Mouse (Mus musculus) embryo, embryonic 10 days (tissue): Measurements from ENCODE around the gene Hbb-bt.
"Not testable (repeated sequence)": the region's sequence is repeated elsewhere in the genome, so short reads cannot be mapped to it uniquely, and the experiment has no call there.

Source experiments
- DNase-seq: peaks from one replicate; pipeline ENCODE4 v3.0.0-alpha.2; 2015; ENCODE audit warnings: low spot score

Gene Hbb-bt

DNA sequence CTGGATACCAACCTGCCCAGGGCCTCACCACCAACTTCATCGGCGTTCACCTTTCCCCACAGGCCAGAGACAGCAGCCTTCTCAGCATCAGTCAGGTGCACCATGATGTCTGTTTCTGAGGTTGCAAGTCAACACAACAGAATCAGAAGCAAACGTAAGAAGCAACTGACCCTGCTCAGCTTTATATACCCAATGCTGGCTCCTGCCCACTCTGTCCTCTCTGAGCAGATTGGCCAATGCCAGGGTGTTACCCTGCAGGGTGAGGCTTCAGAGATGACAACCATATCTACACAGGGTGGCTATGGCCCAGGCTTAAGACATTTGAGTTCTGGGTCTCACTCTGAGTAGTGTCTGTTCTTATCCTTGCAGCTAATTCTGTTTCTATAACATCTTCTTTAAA lies at the start of gene Hbb-bt:
Gene Hbb-bt (minus strand): TSS at position 231 of the 400 bp plus-strand sequence.
- DNase-seq: no peak

DNA sequence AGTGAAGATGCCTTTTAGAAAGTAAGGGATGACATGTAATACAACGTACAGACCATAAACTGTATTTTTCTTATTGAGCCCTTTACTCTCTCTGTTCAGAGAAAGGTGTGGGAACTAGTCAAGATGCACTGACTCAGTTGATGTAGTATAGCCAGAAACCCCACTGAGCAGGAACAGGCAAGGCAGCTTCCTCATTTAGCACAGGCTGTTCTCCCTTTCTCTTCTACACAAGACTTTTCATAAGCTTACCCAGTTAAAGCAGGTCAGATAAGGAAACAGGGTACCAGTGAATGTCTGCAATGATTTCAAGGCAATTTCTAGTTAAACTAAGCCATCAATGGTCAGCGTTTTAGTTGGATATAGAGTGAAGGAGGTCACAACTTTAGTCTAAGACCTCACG lies 47.7 kb upstream of the Hbb-bt start:
- DNase-seq: no peak

DNA sequence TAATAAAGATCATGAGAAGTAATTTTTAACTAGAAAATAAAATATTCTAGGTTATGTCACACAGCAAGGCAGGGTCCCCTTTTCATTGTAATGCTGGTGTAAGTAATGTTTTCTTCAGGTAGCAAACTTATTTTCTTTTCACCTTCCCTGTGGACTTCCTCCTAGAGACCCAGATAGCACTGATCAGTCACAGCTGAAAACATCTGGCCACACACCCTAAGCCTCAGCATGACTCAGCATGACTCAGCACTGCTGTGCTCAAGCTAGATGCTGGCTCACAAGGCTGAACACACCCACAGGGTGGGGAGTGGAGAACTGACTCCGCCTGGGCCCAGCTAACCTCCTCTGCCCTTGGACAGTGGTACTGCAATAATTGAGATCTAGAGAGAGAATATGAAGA lies 47.1 kb upstream of the Hbb-bt start:
- peak; percentile 72 for DNase-seq

DNA sequence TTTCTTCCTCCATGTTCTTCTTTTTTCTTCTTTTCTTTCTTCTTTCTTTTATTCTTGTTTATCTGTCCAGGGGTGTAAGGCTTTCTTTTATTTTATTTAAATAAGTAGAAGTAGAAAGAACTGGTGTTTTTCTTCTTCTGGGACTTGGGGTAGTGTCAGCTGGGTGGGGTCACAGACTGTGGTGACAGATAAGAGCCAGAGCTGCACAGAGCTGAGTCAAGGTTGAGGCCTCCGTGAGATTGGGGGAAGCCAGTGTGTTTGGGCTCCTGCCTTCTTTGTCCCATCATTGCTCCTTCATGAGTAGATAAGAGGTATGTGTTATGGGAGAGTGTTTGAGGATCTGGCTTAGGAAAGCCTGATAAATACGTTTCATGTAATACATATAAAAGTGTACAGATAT lies 45.3 kb upstream of the Hbb-bt start:
- no peak for DNase-seq

DNA sequence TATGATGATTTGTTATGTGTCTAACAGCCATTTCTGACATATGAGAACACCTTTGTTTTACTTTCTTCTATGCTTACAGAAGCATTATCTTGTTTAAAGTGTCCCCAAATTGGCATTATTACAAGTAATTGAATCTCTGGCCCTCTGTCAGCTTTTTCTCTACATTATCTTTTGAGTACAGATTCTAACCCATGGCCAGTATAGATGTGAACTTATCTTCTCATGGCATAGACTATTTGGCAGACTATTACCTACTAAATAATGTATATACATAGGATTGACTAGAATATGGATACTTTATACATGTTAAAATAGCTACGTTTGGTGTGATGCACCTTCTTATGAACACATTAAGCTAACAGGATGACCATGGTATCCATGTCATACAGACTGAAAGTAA lies 40.9 kb upstream of the Hbb-bt start:
- DNase-seq: no peak

DNA sequence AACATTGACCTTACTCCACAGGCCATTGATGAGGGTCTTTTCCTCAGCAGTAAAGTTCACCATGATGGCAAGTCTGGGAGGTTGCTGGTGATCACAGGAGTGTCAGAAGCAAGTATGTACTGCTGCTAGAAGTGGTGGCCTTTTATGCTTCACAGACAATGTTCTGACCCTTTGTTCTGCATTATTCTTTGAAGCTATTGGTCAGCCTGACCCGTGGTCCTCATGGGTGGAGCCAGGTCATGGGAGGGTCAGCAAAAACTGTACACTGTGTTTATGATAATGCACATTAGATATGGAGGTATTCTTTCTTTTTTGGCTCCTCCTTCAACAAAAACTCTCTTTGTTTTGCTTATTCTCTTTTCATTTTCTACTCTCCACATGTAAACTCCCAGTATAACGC lies 39.3 kb upstream of the Hbb-bt start, which contains the start of gene Hbb-y:
Gene Hbb-y (minus strand): TSS at position 127 of the 400 bp plus-strand sequence.
- DNase-seq: peak; percentile 36

DNA sequence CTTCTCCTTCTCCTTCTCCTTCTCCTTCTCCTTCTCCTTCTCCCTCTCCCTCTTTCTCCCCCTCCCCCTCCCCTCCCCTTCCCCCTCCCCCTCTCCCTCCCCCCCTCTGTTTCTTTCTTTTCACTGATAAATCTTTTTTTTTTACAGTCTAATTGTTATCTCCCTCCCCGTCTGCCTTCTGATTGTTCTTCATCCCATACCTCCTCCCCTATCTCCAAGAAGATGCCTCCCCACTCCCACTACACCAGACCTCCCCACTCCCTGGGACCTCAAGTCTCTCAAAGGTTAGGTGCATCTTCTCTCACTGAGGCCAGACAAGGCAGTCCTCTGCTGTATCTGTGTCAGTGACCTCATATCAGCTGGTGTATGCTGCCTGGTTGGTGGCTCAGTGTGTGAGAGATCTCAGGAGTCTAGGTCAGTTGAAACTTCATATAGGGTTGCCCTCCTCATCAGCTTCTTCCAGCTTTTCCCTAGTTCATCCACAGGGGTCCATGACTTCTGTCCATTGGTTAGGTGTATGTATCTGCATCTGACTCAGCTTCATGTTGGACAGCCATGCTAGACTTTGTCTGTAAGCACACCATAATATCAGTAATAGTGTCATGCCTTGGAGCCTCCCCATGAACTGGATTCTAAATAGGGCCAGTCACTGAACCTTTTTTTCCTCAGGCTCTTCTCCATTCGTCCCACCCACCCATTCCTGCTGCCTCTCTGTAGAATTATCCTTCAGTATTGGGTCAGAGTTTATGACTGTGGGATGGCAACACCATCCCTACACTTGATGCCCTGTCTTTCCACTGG lies 30.9 kb upstream of the Hbb-bt start:
- DNase-seq: no peak

DNA sequence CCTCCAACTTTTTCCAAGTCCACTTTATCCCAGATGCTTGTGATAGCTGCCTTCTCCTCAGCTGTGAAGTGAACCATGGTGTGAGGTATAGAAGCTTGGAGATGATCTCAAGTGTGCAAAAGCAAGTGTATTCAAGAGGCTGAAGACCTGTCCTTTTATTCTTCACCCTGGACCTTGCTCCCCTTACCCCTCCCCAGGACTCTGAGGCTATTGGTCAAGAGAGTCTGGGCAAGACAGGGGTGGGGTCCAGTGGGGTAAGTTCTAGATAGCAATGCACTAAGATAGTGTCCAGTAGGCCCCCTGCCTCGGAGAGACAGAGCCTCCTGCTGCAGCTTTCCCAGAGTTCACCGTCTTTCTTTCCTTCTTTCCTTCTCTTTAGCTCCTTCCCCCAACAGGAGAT lies 29.2 kb upstream of the Hbb-bt start, which contains the start of gene Hbb-bh1:
Gene Hbb-bh1 (minus strand): TSS at position 131 of the 400 bp plus-strand sequence.
- no peak for DNase-seq

DNA sequence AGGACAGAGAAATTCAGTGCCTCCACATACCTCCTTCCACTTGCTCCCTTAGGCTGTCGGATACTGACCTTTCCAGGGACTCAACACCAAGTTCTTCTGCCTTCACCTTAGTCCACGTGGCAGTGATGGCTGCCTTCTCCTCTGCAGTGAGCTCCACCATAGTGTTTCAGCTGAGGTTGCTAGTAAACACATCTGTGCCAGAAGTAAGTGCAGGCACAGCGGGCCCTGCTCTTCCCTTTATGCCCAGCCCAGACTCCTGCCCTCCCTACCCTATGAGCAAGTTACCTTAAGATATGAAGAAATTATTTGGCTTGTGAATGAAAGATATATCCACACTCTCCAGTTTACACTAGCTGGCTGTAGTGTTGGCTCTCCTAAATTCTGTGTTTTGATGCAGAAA lies 26.5 kb upstream of the Hbb-bt start, which contains the start of gene Hbb-bh2:
Gene Hbb-bh2 (minus strand): TSS at position 253 of the 400 bp plus-strand sequence.
- DNase-seq: no peak

DNA sequence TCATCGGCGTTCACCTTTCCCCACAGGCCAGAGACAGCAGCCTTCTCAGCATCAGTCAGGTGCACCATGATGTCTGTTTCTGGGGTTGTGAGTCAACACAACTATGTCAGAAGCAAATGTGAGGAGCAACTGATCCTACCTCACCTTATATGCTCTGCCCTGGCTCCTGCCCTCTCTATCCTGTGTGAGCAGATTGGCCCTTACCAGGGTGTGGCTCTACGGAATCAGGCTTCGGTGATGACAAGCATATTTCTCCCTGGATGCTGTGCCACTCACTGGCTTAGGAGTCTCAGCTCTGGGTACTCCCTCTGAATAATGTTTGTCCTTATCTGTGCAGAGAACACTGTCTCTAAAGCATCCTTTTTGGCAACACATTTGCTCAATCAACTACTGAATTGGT lies 14.0 kb upstream of the Hbb-bt start, which contains the start of gene Hbb-bs:
Gene Hbb-bs (minus strand): TSS at position 289 of the 400 bp plus-strand sequence.
- DNase-seq: no peak

DNA sequence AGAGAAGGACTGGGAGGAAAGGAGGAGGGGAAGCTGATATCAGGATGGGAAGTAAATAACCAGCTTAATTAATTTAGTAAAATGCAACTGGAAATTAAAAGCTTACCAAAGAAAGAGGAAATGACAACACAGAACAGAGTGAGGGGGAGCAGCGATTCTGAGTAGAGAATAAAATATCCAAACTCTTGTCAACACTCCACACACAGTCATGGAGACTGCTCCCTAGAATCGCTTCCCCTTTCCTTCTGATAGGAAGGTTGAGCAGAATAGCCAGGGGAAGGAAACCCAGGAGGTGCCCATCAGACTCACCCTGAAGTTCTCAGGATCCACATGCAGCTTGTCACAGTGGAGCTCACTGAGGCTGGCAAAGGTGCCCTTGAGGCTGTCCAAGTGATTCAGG lies 13.3 kb upstream of the Hbb-bt start:
- DNase-seq: not testable (repeated sequence)

DNA sequence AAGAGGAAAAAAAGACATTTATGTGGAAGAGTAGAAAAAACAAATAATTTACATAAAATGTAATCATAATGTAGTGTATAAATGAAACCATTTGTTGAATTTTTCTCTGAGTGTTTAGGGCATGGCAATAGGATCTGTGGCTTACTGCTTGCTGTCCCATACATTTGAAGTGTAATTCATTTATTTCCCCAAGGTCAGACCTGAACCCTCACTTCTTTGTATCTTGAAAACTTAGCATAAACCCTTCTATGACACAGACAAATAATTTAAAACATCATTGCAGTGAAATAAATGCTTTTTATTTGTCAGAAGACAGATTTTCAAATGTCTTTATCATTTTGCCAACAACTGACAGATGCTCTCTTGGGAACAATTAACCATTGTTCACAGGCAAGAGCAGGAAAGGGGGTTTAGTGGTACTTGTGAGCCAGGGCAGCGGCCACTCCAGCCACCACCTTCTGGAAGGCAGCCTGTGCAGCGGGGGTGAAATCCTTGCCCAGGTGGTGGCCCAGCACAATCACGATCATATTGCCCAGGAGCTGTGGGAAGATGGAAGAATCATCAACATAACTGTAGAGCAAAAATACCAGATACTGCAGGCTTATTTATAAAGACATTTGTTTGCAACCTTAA lies 12.6 kb upstream of the Hbb-bt start:
- no peak for DNase-seq

DNA sequence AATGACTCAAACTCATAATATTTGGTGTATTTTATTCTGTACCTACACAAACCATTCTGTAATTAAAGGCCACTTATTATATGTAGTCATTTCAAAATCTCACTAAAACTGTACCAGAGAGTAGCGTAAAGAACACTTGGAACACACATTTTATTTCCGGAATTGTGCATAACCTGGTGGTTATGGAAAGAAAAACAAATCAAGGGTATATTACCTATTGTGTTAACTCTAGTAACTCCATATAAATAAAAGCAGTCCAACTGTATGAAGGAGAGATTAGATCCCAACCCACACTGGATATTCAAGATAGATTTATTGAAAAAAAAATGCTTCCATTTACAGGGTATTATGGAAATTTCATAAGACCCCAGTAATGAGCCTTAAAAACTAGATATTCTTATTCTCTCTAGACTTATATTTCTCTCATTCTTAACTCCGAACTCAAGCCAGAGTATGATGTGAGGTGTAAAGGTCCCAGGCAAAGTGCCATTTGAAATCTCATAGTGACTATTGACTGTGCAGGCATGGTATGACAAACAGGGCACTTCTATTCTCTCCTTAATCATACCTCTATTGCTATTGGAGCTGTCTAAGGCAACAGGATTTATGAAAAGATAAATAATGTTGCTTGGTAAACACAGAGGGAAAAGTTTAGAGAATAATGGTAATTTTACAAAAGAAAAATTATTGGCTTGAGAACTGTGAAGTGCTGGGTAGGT lies 11.9 kb upstream of the Hbb-bt start:
- no peak for DNase-seq

DNA sequence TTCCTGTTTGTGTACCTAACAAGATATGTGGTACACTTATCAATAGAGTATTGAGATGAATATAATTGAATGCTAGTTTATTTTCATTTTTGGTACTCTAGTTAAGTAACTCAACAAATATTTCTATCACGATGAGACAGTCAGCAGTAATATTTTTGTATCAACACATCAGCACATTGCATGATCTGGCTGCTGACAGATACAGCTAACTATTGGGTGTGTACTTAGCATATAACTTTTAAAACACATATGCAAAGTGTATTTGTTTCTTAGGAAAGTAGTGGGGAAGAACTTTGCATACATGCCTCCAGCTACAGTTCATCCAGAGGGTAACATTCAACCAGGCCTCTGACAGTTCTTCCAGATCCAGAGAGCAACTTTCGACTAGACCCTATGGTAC lies 10.8 kb upstream of the Hbb-bt start:
- DNase-seq: no peak

DNA sequence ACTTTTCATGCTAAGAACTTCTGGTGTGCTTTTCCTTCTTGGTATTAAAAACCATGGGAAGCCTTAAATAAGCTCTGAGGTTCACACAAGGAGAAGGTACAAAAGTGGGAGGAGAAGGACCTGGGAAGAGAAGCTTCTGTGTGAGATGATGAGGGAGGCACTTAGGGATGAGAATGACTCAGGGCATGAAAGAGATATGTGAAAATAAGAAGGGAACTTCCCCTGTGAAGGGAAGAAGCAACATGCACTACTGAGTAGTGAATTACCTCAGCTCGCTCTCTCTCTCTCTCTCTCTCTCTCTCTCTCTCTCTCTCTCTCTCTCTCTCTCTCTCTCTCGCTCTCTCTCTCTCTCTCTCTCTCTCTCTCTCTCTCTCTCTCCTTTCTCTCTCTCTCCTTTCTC lies 1.3 kb upstream of the Hbb-bt start:
- DNase-seq: not testable (repeated sequence)

DNA sequence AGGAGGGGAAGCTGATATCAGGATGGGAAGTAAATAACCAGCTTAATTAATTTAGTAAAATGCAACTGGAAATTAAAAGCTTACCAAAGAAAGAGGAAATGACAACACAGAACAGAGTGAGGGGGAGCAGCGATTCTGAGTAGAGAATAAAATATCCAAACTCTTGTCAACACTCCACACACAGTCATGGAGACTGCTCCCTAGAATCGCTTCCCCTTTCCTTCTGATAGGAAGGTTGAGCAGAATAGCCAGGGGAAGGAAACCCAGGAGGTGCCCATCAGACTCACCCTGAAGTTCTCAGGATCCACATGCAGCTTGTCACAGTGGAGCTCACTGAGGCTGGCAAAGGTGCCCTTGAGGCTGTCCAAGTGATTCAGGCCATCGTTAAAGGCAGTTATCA lies 644 bp downstream of the Hbb-bt start:
- not testable (repeated sequence) for DNase-seq

DNA sequence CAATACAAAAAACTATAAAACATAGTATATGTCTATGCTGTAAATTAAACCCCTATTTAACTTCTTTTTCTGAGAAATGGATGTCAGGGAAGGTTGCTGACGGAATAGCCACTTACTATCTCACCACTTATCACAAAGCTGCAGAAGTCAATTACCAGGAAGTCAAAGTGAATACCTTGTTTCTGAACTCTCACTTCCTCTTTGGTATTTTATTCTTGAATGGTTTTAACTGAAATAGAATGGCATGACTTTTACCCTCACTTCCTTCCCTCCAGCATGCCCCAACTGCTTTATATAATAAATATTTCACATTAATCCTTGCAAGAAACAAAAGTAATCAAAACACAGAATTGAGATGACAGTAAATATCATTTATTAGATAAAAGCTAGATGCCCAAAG lies 1.6 kb downstream of the Hbb-bt start:
- DNase-seq: no peak

DNA sequence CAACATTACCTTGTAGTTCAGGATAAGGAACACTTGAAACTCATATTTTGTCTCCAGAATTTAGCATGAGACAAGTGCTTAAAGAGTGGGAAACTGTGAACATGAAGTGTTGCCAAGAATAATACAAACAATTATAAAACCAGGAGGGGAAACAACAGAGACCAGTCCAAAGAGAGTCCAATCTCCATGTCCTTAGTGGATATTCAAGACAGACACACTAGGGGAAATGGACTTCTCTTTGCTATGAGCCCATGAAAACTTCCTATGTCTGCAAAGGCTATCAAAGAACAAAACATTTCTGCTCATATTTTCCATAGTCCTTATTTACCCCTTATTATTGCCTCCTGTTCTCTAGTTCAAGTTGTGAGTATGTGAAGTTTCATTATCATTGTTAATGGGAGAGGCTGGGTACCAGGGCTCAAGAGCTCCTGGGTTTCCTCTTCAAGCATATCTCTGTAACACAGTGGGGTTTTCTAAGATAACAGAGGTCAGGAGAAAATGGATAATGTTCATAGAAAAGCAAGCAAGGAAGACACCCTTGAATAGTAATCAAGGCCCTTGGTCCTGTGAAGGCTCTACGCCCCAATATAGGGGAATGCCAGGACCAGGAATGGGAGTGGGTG lies 2.5 kb downstream of the Hbb-bt start:
- DNase-seq: no peak

DNA sequence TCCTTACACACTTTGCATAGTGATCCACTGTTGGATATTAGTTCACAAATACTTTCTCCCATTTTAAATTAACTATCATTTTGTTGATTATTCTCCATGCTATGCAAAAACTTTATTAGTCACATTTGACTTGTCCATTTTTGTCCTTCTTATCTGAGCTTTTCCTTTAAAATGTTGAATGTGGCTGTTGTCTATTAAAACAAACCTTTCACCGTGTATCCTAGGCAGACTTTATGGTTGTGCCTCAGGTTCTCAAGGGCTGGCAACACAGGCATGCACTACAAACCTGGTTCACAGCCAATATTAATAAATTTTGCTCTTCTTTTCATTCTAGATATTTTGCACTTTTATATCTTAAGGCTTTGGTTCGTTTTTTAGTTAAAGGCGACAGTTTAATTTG lies 3.0 kb downstream of the Hbb-bt start:
- no peak for DNase-seq

DNA sequence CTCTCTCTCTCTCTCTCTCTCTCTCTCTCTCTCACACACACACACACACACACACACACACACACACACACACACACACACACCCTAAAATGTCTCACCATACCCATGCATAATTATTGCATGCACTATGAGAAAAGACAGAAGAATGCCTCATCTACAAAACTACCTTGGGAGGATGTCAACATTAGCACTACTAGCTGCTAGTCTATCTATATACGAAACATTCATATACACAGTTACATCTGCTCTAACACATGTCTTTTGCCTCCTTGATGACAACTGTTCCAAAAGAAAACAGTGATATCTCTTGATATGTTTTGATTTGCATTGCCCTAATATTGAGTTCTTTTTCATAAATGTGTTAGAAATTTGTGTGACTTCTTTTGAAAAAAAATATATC lies 3.5 kb downstream of the Hbb-bt start:
- no peak for DNase-seq

DNA sequence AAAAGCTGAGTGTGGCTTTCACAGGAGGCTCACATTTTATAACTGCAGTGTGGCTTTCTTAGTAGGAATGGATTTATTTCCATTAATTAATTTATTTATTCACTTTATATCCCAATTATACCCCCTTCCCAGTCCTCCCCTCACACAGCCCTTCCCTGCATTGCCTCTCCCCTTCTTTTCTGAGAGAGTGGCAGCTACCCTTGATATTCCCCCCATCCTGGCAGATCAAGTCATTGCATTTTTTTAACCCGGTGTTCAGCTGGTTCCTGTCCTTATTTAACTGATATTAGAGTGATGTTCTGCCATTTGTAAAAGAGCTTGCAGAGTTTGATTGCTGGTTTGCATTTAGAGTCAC lies 4.0 kb downstream of the Hbb-bt start:
- DNase-seq: no peak
